Mouse (Mus musculus) kidney, adult 2 months (tissue): ENCODE data around the gene Wdr72.

Experiments
- CTCF ChIP-seq: fragments of 200-500 bp; conservative IDR thresholded peaks from 2 replicates; pipeline ENCODE4 v1.5.1; 2011; ENCODE audit warnings: low read depth, mild to moderate bottlenecking, control low read depth, low read length, moderate library complexity, mixed read lengths; ENCODE audit not compliant: insufficient read depth, insufficient read length
- POLR2A ChIP-seq: fragments of 200-500 bp; IDR thresholded peaks from one replicate; pipeline ENCODE4 v1.6.1; 2011; ENCODE audit warnings: low read depth, low read length, control low read depth

DNA sequence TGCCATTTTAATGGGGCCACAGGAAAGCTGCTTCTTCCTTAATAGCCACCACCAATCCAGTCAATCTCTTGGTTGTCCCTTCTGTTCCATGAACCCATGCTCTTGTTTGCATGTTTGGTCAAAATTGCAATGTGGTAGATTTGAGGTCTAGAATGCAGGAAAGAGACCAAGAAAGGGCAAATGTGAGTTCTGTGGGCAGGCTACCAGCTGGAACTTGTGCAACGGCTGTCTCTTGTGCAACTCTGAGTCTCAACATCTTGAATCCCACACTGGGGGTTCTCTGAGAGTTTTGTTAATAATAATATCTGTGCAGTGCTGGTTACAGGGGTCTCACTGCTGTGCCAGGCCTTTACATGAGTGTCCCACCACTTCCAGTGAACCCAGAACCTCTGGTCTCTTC, 208.6 kb downstream of the Wdr72 start:
- TF ChIP-seq POLR2A = no peak
- TF ChIP-seq CTCF = no peak
